Mouse (Mus musculus): ENCODE measurements around the gene Wfikkn1. TPM values are rescaled to one million over a fixed set of nuclear protein-coding genes. Genes with fewer than 3 reads are reported as not detected.

Wfikkn1 gene
- polyA plus RNA-seq, 1 experiment from 2014 or later, result 0.42 TPM

DNA sequence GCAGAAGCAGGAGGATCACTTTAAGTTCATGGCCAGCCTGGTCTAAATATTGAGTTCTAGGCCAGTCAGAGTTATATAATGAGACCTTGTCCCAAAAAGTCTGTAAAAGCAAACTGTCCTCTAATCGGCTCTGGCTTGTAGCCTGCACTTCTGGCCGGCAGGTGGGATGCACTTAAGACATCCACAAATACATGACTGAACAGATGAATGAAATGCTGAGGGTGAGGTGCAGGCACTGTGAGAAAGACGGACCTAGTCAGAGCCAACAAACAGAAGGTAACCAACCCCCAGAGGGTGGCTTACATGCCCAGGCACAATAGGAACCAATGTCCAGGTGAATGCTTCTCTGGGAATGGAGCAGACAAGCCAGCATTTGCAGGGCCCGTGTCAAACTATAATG is 33.6 kb upstream of the Wfikkn1 start:
- no peak overlapping the region for H3K4me2 ChIP-seq (ENCODE audit: low read depth, low read length)
- H3K27ac ChIP-seq (replicated peaks; ENCODE audit: low read depth, low read length), result no peak overlapping the region
- H3K36me3 ChIP-seq (ENCODE audit: control insufficient read depth, insufficient read depth, low read length), result peaks cover 20% of the 10 kb centered on the region; the same call in 1 of the 2 replicates
- H3K9ac ChIP-seq (ENCODE audit: low read depth, low read length), result no peak overlapping the region
- no peak for ATAC-seq (ENCODE audit: low read depth)
- no peaks in the 10 kb centered on the region for H3K9me3 ChIP-seq (ENCODE audit: control insufficient read depth, low read length)
- WGBS, result 76% methylated on average over 4 of the region's 4 CpGs
- peaks cover 9% of the 10 kb centered on the region for H3K4me1 ChIP-seq (ENCODE audit: control insufficient read depth, insufficient read depth, low read length)
- DNase-seq (ENCODE audit: low spot score), result no peak
- H3K4me3 ChIP-seq (ENCODE audit: low read depth, low read length), result no peak overlapping the region
- H3K27me3 ChIP-seq (replicated peaks; ENCODE audit: control insufficient read depth, insufficient read depth, low read length), result no peaks in the 10 kb centered on the region

DNA sequence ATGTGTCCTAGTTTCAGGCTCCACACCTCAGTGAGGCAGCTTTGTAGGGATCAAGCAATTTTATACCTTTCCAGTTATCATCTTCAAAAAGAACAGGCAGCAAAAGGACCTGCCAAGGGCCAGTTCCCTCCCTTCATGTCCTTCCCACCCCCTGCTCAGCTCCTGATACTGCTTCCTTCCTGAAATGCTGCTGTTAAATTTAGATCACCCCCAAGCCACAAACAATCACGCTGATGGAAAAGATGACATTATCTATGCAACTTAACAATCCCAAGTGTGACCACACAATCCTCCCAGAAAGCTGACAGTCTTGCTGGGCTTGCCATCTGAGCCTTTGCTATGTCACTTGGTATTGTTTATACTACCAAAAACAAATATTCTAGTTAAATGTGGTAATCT is 33.2 kb upstream of the Wfikkn1 start:
- H3K9me3 ChIP-seq (ENCODE audit: control insufficient read depth, low read length), result no peaks in the 10 kb centered on the region
- peaks cover 9% of the 10 kb centered on the region for H3K4me1 ChIP-seq (ENCODE audit: control insufficient read depth, insufficient read depth, low read length)
- no peaks in the 10 kb centered on the region for H3K27me3 ChIP-seq (replicated peaks; ENCODE audit: control insufficient read depth, insufficient read depth, low read length)
- 80% methylated on average over 1 of the region's 1 CpGs for WGBS
- peaks cover 20% of the 10 kb centered on the region; the same call in 1 of the 2 replicates for H3K36me3 ChIP-seq (ENCODE audit: control insufficient read depth, insufficient read depth, low read length)
- no peak overlapping the region for H3K4me3 ChIP-seq (ENCODE audit: low read depth, low read length)
- ATAC-seq (ENCODE audit: low read depth) (no peak), DNase-seq (ENCODE audit: low spot score) (no peak)
- H3K9ac ChIP-seq (ENCODE audit: low read depth, low read length), result no peak overlapping the region
- H3K27ac ChIP-seq (replicated peaks; ENCODE audit: low read depth, low read length), result no peak overlapping the region
- H3K4me2 ChIP-seq (ENCODE audit: low read depth, low read length), result 0 out of 2 replicates have a peak overlapping the region, but pooled peaks have one; percentile 5

DNA sequence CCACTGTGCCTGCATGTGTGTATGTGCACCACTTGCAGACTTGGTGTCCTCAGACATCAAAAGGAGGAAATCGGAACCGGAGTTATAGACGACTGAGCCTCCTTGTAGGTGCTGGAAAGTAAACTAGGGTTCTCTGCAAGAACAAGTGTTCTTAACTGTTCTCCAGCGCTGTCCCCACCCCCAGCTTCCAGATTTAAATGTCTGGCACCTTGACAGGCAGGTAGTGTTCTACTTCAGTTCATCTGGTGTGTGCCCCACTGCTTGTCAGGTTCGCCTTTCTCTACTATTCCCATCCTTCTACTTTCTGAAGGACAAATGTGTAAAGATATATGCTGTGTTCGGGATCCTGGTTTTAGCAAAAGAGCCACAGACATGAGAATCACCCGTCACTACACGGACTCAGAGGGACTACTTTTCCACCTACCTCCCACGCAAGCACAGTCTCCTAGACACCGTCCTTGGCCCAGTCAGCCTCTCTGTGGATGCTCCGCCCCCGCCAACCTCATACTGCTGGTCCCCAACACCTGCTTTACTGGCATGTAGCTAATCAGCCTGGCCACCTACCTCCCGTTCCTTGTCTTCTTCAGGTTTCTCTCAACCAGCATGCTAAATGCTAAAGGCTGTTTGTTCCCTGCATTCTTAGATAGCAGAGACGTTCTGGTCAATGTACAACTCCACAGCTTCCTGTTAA is 32.7 kb upstream of the Wfikkn1 start:
- no peak for DNase-seq (ENCODE audit: low spot score)
- ATAC-seq (ENCODE audit: low read depth), result no peak
- Histone ChIP-seq H3K4me3 (ENCODE audit: low read depth, low read length) (no peak overlapping the region), H3K4me1 (ENCODE audit: control insufficient read depth, insufficient read depth, low read length) (peaks cover 7% of the 10 kb centered on the region), H3K27me3 (replicated peaks; ENCODE audit: control insufficient read depth, insufficient read depth, low read length) (no peaks in the 10 kb centered on the region), H3K9ac (ENCODE audit: low read depth, low read length) (0 out of 2 replicates have a peak overlapping the region, but pooled peaks have one; percentile 8), H3K36me3 (ENCODE audit: control insufficient read depth, insufficient read depth, low read length) (peaks cover 20% of the 10 kb centered on the region; the same call in 1 of the 2 replicates), H3K9me3 (ENCODE audit: control insufficient read depth, low read length) (no peaks in the 10 kb centered on the region), H3K4me2 (ENCODE audit: low read depth, low read length) (0 out of 2 replicates have a peak overlapping the region, but pooled peaks have one; percentile 5), H3K27ac (replicated peaks; ENCODE audit: low read depth, low read length) (no peak overlapping the region)
- 86% methylated on average over 14 of the region's 14 CpGs for WGBS

DNA sequence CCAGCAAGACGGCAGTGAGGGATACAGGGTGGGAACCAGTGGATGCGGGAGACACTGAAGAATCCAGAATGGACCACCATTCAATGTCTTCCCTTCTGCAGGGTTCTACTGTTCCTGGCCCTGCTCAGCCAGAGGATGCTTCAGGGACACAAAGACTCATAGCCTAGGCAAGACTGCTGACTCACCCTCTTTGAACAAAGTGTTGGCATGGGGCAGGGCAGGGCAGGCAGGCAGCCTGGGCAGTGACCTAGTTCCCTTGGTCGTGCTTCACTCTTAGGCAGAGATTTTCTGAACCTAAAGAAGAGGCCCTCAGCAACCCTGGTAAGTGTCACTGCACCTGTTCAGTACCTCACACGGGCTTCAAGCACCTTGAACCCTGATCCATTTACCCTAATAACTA is 31.2 kb upstream of the Wfikkn1 start:
- Histone ChIP-seq H3K4me3 (ENCODE audit: low read depth, low read length) (no peak overlapping the region), H3K27me3 (replicated peaks; ENCODE audit: control insufficient read depth, insufficient read depth, low read length) (no peaks in the 10 kb centered on the region), H3K27ac (replicated peaks; ENCODE audit: low read depth, low read length) (no peak overlapping the region), H3K4me2 (ENCODE audit: low read depth, low read length) (no peak overlapping the region), H3K9me3 (ENCODE audit: control insufficient read depth, low read length) (no peaks in the 10 kb centered on the region), H3K36me3 (ENCODE audit: control insufficient read depth, insufficient read depth, low read length) (peaks cover 14% of the 10 kb centered on the region; the same call in 1 of the 2 replicates), H3K9ac (ENCODE audit: low read depth, low read length) (no peak overlapping the region), H3K4me1 (ENCODE audit: control insufficient read depth, insufficient read depth, low read length) (no peaks in the 10 kb centered on the region)
- 98% methylated on average over 4 of the region's 4 CpGs for WGBS
- no peak for DNase-seq (ENCODE audit: low spot score)
- no peak for ATAC-seq (ENCODE audit: low read depth)

DNA sequence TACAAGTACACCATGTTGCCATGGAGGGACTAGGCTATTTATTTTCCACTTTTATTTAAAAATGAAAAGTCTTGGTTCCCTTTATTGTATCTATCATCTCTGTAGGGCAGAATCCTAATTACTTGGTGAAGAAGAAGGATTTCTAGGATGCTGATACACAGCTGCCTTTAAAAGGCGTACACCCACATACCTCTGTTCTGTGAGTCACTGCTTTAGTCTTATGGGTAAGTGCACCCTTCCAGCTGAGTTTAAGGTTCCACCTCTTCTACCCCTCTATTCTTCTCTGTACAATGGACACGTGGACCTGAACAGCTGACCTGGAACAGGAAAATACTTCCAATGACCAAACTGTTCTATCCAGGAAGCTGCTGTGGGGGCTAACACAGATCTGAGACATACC is 27.0 kb upstream of the Wfikkn1 start:
- no peaks in the 10 kb centered on the region for H3K4me1 ChIP-seq (ENCODE audit: control insufficient read depth, insufficient read depth, low read length)
- DNase-seq (ENCODE audit: low spot score), result no peak
- 89% methylated on average over 2 of the region's 2 CpGs for WGBS
- no peaks in the 10 kb centered on the region for H3K9me3 ChIP-seq (ENCODE audit: control insufficient read depth, low read length)
- H3K36me3 ChIP-seq (ENCODE audit: control insufficient read depth, insufficient read depth, low read length), result 0 out of 2 replicates have a peak, but pooled peaks cover 6% of the 10 kb centered on the region
- H3K27me3 ChIP-seq (replicated peaks; ENCODE audit: control insufficient read depth, insufficient read depth, low read length), result no peaks in the 10 kb centered on the region
- no peak overlapping the region for H3K4me3 ChIP-seq (ENCODE audit: low read depth, low read length)
- no peak overlapping the region for H3K27ac ChIP-seq (replicated peaks; ENCODE audit: low read depth, low read length)
- ATAC-seq (ENCODE audit: low read depth), result no peak
- H3K4me2 ChIP-seq (ENCODE audit: low read depth, low read length), result no peak overlapping the region
- no peak overlapping the region for H3K9ac ChIP-seq (ENCODE audit: low read depth, low read length)

DNA sequence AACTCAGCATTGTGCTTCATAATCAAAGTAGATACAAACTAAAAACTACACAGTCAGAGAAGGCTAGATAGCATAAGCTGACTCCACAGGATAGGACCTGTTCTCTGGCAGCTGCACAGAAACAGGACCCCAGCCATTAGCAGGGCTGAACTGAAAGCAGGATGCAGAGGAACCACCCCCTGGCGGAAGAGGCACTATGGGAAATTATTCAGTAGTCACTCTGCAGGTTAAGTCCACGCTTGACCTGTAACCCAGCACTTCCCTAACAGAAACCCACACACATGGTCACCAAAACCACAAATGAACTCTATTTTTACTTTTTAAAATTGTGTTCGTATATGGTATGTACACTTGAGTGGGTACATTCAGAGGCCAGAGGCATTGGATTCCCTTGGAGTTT is 22.4 kb upstream of the Wfikkn1 start:
- Histone ChIP-seq H3K4me2 (ENCODE audit: low read depth, low read length) (no peak overlapping the region), H3K27ac (replicated peaks; ENCODE audit: low read depth, low read length) (no peak overlapping the region), H3K27me3 (replicated peaks; ENCODE audit: control insufficient read depth, insufficient read depth, low read length) (no peaks in the 10 kb centered on the region), H3K4me3 (ENCODE audit: low read depth, low read length) (no peak overlapping the region), H3K9me3 (ENCODE audit: control insufficient read depth, low read length) (no peaks in the 10 kb centered on the region), H3K9ac (ENCODE audit: low read depth, low read length) (no peak overlapping the region), H3K36me3 (ENCODE audit: control insufficient read depth, insufficient read depth, low read length) (peaks cover 7% of the 10 kb centered on the region; the same call in 1 of the 2 replicates), H3K4me1 (ENCODE audit: control insufficient read depth, insufficient read depth, low read length) (no peaks in the 10 kb centered on the region)
- DNase-seq (ENCODE audit: low spot score) (no peak), ATAC-seq (ENCODE audit: low read depth) (no peak)
- WGBS, result 86% methylated on average over 3 of the region's 3 CpGs

DNA sequence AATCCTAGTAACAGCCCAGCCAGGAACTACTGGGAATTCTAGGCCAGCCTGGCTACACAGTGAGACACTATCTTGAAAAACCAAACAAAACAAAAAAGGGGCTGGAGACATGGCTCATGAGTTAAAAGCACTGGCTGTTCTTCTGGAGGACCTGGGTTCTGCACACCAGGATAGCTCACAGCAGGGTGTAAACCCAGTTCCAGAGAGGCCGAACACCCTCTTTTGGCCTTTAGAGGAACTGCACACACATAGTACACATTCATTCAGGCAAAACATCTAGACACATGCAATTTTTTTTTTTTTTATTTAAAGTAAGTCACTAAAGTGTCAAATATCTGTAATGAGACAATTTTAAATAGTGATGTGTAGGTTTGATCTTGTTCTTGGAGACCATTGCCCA is 19.5 kb upstream of the Wfikkn1 start:
- no peaks in the 10 kb centered on the region for H3K27me3 ChIP-seq (replicated peaks; ENCODE audit: control insufficient read depth, insufficient read depth, low read length)
- no peak overlapping the region for H3K4me3 ChIP-seq (ENCODE audit: low read depth, low read length)
- H3K36me3 ChIP-seq (ENCODE audit: control insufficient read depth, insufficient read depth, low read length), result peaks cover 7% of the 10 kb centered on the region; the same call in 1 of the 2 replicates
- WGBS, result 88% methylated on average over 1 of the region's 1 CpGs
- no peak overlapping the region for H3K27ac ChIP-seq (replicated peaks; ENCODE audit: low read depth, low read length)
- no peak overlapping the region for H3K4me2 ChIP-seq (ENCODE audit: low read depth, low read length)
- H3K9me3 ChIP-seq (ENCODE audit: control insufficient read depth, low read length), result no peaks in the 10 kb centered on the region
- no peaks in the 10 kb centered on the region for H3K4me1 ChIP-seq (ENCODE audit: control insufficient read depth, insufficient read depth, low read length)
- no peak for DNase-seq (ENCODE audit: low spot score)
- no peak for ATAC-seq (ENCODE audit: low read depth)
- no peak overlapping the region for H3K9ac ChIP-seq (ENCODE audit: low read depth, low read length)

DNA sequence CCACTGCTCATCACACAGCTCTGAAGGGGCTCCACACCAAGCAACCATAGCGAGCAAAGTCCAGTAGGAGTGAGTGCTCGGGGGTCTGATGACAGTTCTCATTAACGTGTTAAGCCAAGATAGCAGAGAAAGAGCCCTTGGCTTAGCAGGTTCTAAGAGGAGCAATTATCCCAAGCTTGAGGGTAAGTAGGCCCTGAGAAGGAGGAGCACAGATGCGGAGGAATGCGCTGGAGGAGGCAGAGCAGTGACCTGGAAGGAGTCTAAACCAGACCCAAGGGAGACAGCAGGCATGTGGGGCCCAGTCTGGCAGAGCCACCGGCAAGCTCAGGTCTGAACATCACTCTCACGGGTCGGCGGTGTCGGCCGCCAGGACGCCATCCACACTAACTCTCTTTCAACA is 15.2 kb upstream of the Wfikkn1 start:
- 52% methylated on average over 12 of the region's 12 CpGs for WGBS
- no peak for ATAC-seq (ENCODE audit: low read depth)
- no peaks in the 10 kb centered on the region for H3K9me3 ChIP-seq (ENCODE audit: control insufficient read depth, low read length)
- no peak overlapping the region for H3K4me2 ChIP-seq (ENCODE audit: low read depth, low read length)
- no peak overlapping the region for H3K4me3 ChIP-seq (ENCODE audit: low read depth, low read length)
- H3K27ac ChIP-seq (replicated peaks; ENCODE audit: low read depth, low read length), result no peak overlapping the region
- H3K9ac ChIP-seq (ENCODE audit: low read depth, low read length), result no peak overlapping the region
- H3K27me3 ChIP-seq (replicated peaks; ENCODE audit: control insufficient read depth, insufficient read depth, low read length), result no peaks in the 10 kb centered on the region
- H3K36me3 ChIP-seq (ENCODE audit: control insufficient read depth, insufficient read depth, low read length), result peaks cover 7% of the 10 kb centered on the region; the same call in 1 of the 2 replicates
- DNase-seq (ENCODE audit: low spot score), result no peak
- H3K4me1 ChIP-seq (ENCODE audit: control insufficient read depth, insufficient read depth, low read length), result no peaks in the 10 kb centered on the region

DNA sequence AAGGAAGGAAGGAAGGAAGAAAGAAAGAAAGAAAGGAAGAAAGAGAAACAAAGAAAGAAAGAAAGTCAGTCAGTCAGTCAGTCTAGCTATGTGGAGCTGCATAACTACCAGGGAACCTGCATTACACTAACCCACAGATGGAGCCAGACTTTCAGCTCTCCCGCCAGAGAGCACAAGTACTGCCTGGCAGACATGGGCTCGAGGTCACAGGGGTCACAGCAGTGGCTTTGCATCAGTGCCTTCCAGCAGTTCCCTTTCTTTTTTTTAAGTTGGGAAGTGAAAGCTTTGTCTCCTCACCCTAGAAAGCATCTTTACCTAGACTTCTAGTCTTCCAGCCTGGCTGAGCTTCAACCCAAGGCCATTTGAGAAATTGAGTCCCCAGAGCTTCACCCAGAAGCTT is 14.8 kb upstream of the Wfikkn1 start:
- no peak for ATAC-seq (ENCODE audit: low read depth)

More for the DNA sequence above, 14.8 kb upstream of the Wfikkn1 start:
- no peak for DNase-seq (ENCODE audit: low spot score)
- peaks cover 5% of the 10 kb centered on the region for H3K36me3 ChIP-seq (ENCODE audit: control insufficient read depth, insufficient read depth, low read length)
- no peaks in the 10 kb centered on the region for H3K9me3 ChIP-seq (ENCODE audit: control insufficient read depth, low read length)
- no peaks in the 10 kb centered on the region for H3K4me1 ChIP-seq (ENCODE audit: control insufficient read depth, insufficient read depth, low read length)
- WGBS, result 29% methylated on average over 2 of the region's 2 CpGs
- H3K4me2 ChIP-seq (ENCODE audit: low read depth, low read length), result no peak overlapping the region
- no peaks in the 10 kb centered on the region for H3K27me3 ChIP-seq (replicated peaks; ENCODE audit: control insufficient read depth, insufficient read depth, low read length)
- no peak overlapping the region for H3K4me3 ChIP-seq (ENCODE audit: low read depth, low read length)
- H3K27ac ChIP-seq (replicated peaks; ENCODE audit: low read depth, low read length), result no peak overlapping the region
- H3K9ac ChIP-seq (ENCODE audit: low read depth, low read length), result no peak overlapping the region

Data from embryonic facial prominence, embryonic 14.5 days (tissue).